Mouse (Mus musculus) lung, postnatal 0 days (tissue): Measurements from ENCODE around the gene Acoxl.

Experiments
- CTCF ChIP-seq: IDR thresholded peaks from 2 replicates; pipeline ENCODE4 v1.5.1; 2016; ENCODE audit warnings: antibody characterized with exemption, mild to moderate bottlenecking
- EP300 ChIP-seq: IDR thresholded peaks from 2 replicates; pipeline ENCODE4 v1.6.1; 2016; ENCODE audit warnings: antibody characterized with exemption, mild to moderate bottlenecking, control low read depth

DNA sequence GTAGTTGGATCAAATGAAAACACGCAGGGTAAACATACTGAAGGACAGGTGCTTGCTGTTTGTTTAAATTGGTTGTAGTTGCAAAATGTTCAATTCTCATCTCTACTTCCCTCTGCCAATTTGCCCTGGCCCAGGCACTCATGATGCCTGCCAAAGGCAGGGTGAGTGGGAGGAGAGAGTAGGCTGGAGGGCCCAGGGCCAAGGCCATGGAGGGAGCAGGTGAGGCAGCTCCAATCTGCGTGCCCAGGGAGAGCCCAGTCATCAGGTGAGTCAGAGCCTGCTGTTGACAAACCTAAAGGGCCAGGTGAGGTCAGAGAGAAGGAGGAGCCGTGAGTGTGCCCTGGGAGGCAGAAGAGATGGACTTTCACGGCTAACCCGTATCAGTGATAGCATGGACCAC is 333.6 kb downstream of the Acoxl start:
- TF ChIP-seq CTCF (no peak), EP300 (peak; percentile 68)
